Mouse (Mus musculus) spleen, adult 12 weeks (tissue): ENCODE data around the gene Atm.

Source experiments
- DNase-seq: peaks from one replicate; pipeline ENCODE4 v3.0.0; 2022; ENCODE audit warnings: low spot score

The Atm gene

DNA sequence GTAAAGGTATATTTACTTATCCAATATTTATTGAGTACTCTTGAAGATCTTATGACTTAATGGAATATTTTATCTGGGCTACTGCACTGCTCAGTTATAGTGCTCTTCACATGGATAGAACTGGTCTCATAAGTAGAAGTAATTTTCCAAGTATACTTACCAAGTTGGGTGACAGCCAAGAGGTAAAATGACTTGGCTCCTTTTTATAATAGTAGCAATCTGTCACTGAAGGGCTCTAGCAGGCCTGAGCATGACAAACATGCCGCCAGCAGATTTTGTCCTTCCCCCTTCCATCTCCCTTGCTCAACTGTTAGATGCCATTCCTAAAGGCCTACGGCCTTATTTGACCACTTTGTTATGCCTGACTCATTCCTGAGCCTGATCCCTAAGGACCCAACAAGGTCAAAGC, 127.6 kb downstream of the Atm start:
- DNase-seq: no peak

DNA sequence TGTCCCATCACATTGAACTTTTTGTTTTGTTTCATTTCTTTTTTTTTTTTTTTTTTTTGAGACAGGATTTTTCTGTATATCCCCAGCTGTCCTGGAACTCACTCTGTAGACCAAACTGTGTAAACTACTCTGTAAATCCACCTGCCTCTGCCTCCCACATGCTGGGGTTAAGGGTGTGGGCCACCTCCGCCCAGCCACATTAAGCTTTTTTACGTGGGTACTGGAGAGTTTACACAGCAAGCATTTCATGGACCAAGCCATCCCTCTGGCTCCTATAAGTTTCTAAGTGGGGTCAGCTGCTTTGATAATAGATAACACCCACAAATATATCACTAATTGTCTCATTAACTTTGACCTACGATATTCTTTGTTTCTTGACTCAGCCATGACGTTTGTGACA, 128.0 kb downstream of the Atm start:
- no peak for DNase-seq

GRCm38 (mm10) chr9:53404753-53405722, 131.5 kb downstream of the Atm start:
- DNase-seq: peak; percentile 50

DNA sequence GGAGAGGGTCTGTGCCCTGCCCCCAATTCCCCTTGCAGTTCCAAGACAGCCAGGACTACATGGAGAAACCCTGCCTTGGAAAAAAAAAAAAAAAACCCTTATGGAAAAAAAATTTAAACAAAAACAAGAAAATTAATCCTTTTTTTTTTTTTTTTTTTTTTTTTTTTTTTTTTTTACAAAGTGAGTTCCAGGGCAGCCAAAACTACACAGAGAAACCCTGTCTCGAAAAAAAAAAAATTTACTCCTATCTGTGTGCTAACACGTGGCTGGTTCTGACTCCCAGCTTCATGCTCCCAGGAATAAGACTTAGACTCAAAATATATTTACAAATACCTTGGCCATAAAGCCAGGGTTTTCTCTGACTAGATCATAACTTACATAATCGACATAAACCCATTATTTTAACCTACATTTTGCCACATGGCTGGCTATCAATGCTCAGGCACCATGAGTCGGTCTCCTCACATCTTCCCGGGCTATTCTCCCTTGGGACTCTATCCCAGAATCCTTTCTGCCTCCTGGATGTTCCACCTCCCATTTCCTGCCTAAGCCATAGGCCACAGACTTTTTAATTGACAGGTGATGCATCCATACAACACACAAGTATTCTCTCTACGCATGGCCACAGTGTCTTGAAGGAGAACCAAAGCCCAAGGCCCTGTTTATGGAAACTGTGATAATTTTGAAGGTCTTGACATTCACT, 132.3 kb downstream of the Atm start:
- DNase-seq: no peak

DNA sequence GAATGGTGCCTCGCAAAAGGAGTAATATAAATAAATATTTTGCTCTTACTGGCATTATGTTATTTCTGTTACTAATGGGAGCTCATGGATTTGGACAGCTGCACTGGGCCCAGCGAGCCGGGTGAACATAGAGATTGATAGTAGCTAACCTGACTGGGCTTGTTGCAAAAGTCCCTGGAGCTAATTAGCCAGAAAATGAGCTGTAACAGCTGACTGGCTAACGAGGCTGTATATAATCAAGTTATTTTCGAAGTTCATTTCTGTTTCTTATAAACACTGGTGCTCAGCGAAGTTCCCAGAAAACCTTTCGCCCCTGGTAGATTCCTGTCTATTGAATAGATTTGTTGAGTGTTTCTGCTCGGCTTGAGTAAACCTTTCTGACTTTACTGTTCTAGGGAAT, 133.5 kb downstream of the Atm start:
- DNase-seq: no peak

DNA sequence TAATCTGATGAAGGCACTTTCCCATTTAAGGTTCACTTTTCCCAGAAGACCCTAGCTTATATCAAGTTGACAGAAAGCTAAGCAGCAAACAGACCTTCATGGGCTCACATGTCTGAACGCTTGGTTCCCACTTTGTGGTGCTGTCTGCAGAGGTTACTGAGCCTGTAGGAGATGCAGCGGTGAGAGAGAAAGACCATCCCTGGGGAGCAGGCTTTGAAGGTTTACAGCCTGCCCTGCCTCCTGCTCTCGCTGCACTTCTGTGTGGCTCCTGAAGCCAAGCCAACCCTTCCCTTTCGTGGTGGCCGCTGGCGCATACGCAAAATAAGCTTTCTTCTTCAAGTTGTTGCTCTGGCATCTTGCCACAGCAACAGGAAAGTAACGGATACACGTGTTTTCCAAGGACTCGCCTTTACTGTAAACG, 134.2 kb downstream of the Atm start, which contains the start of gene 4930550C14Rik:
Gene 4930550C14Rik (plus strand): TSS at position 35 of the 421 bp plus-strand sequence.
- no peak for DNase-seq

GRCm38 (mm10) chr9:53401146-53401545, 135.4 kb downstream of the Atm start:
- DNase-seq: no peak

GRCm38 (mm10) chr9:53400696-53401095, 135.8 kb downstream of the Atm start:
- DNase-seq: no peak

DNA sequence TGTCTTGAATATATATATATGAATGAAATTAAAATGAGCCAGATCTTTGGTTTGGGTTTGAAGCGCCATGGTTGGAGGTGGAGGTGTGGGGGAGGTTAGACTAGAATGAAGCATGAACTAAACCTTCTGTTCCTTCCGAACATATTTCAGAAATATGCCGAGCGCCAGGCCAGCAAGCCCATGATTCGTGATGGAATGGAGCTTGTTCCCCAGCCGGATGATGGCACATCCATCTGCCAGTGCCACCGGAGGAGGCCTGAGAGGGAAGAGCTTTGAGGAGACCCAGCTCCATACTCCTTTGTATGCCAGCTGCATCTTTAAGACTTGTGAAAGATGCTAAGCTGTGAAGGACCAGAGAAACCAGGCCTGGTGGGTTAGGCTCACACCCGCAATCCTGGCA, 137.0 kb downstream of the Atm start:
- no peak for DNase-seq

- peak; percentile 33 for DNase-seq
These were observed 138.2 kb downstream of the Atm start for GRCm38 (mm10) chr9:53398388-53398700.

GRCm38 (mm10) chr9:53397685-53398387, 138.7 kb downstream of the Atm start:
- DNase-seq: no peak

DNA sequence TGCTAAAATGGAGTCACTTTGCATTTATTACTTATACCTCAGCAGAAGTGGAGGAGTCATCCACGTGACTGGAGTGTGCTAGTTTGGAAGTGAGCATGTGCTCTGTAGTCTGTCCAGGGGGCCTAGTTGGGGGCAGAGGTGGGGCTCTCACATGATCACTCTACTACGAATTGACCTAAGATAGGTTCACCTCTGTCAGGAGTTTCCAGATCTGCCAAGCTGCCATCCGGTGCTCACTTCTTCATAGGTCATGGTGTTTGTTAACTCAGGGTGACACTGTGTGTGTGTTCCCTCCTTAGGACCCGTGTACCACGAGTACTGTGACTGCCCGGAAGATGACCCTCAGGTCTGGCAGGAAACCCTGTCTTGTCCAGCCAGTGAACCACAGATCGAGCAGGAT, 146.4 kb downstream of the Atm start:
- no peak for DNase-seq
